Mouse (Mus musculus) midbrain, postnatal 0 days (tissue): ENCODE measurements at regions not wholly inside any gene's neighbourhood (a gene's known extent, or its start where the extent isn't known, plus 50 kb on each side); places are given as distances from the start of the nearest gene placed in this dataset.
"Not testable (repeated sequence)": the region's sequence is repeated elsewhere in the genome, so short reads cannot be mapped to it uniquely, and the experiment has no call there.

Source experiments
- ATAC-seq: fragments of 200-750 bp; cut with Nextera tagmentation; 2 replicates; pipeline ENCODE4 v1.8.0; 2017; ENCODE audit warnings: moderate number of reproducible peaks, mild to moderate bottlenecking, moderate TSS enrichment, moderate library complexity; ENCODE audit not compliant: low FRiP score
- DNase-seq: peaks from one replicate; pipeline ENCODE4 v3.0.0-alpha.2; 2015; ENCODE audit warnings: low spot score
- H3K27ac ChIP-seq: fragments of 300-500 bp; sonication (generic); 2 replicates; pipeline ENCODE4 v1.5.1; 2014; ENCODE audit warnings: low read depth, mild to moderate bottlenecking, low read length, mixed read lengths
- H3K27me3 ChIP-seq: fragments of 300-500 bp; sonication (generic); 2 replicates; pipeline ENCODE4 v1.6.1; 2014; ENCODE audit warnings: low read length, control low read depth, mixed read lengths; ENCODE audit not compliant: insufficient read depth
- H3K36me3 ChIP-seq: fragments of 300-500 bp; sonication (generic); 2 replicates; pipeline ENCODE4 v1.6.1; 2014; ENCODE audit warnings: low read length, control low read depth, mixed read lengths; ENCODE audit not compliant: insufficient read depth
- H3K4me1 ChIP-seq: fragments of 300-500 bp; sonication (generic); 2 replicates; pipeline ENCODE4 v1.6.1; 2014; ENCODE audit warnings: mild to moderate bottlenecking, control low read depth, antibody characterized with exemption, low read length, mixed read lengths; ENCODE audit not compliant: insufficient read depth
- H3K4me2 ChIP-seq: fragments of 300-500 bp; sonication (generic); 2 replicates; pipeline ENCODE4 v1.6.1; 2014; ENCODE audit warnings: low read depth, mild to moderate bottlenecking, low read length, mixed read lengths; ENCODE audit not compliant: poor library complexity, severe bottlenecking
- H3K4me3 ChIP-seq: fragments of 300-500 bp; sonication (generic); 2 replicates; pipeline ENCODE4 v1.5.1; 2014; ENCODE audit warnings: low read depth, mild to moderate bottlenecking, low read length, moderate library complexity
- H3K9ac ChIP-seq: fragments of 300-500 bp; sonication (generic); replicated peaks from 2 replicates; pipeline ENCODE4 v1.6.1; 2014; ENCODE audit warnings: mild to moderate bottlenecking, low read length, moderate library complexity, mixed read lengths; ENCODE audit not compliant: poor library complexity, severe bottlenecking
- H3K9me3 ChIP-seq: fragments of 300-500 bp; sonication (generic); 2 replicates; pipeline ENCODE4 v1.6.1; 2016; ENCODE audit warnings: low read length, control low read depth
- CTCF ChIP-seq: IDR thresholded peaks from 2 replicates; pipeline ENCODE4 v1.5.1; 2016; ENCODE audit warnings: antibody characterized with exemption, mild to moderate bottlenecking
- WGBS: fragments of 180-500 bp; shearing (Covaris S2); extraction: QIAGEN DNeasy Blood & Tissue Kit; methylation state at CpG from one replicate; pipeline ENCODE4 v1.1.7; 2014; 5-methylcytosine and 5-hydroxymethylcytosine counted together

GRCm38 (mm10) chr7:73245431-73245830 is 129.9 kb upstream of the Rgma start:
- 92% methylated on average over 2 of the region's 2 CpGs for WGBS
- Histone ChIP-seq H3K27ac (no peak overlapping the region), H3K36me3 (no peaks in the 10 kb centered on the region), H3K4me1 (no peaks in the 10 kb centered on the region), H3K4me3 (no peak overlapping the region), H3K9ac (no peak overlapping the region), H3K9me3 (no peaks in the 10 kb centered on the region), H3K27me3 (no peaks in the 10 kb centered on the region), H3K4me2 (no peak overlapping the region)
- no peak for TF ChIP-seq CTCF
- no peak for ATAC-seq
- DNase-seq, result no peak

DNA sequence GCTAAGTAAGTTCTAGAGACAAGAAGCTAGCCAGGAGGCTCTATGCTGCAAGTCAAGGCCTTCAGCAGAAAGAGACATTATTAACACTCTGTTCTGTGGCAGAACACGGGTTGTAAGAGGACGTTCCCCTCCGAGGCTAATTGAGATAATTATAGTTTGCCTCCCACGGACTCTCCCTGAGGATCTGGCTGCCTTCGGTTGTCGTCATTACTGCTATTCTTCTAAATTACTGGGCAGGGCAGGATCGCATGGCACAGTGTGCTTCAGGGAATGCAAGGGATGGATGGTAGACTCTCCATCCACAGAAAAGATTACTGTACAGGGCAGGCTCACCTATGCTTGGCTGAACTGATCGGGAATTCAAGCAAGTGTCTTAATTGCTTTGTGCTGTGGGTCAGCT is 124.7 kb upstream of the Rgma start:
- WGBS, result 57% methylated on average over 8 of the region's 8 CpGs
- ATAC-seq (no peak), DNase-seq (peak; percentile 9)
- H3K36me3 ChIP-seq, result no peaks in the 10 kb centered on the region
- no peaks in the 10 kb centered on the region for H3K4me1 ChIP-seq
- no peak overlapping the region for H3K27ac ChIP-seq
- H3K27me3 ChIP-seq, result no peaks in the 10 kb centered on the region
- no peak overlapping the region for H3K4me3 ChIP-seq
- no peak overlapping the region for H3K4me2 ChIP-seq
- no peaks in the 10 kb centered on the region for H3K9me3 ChIP-seq
- H3K9ac ChIP-seq, result no peak overlapping the region
- TF ChIP-seq CTCF, result no peak

GRCm38 (mm10) chr7:73251187-73251740 is 124.0 kb upstream of the Rgma start:
- no peaks in the 10 kb centered on the region for H3K36me3 ChIP-seq
- no peak for TF ChIP-seq CTCF
- H3K4me3 ChIP-seq, result no peak overlapping the region
- H3K4me1 ChIP-seq, result no peaks in the 10 kb centered on the region
- no peak overlapping the region for H3K4me2 ChIP-seq
- ATAC-seq (no peak), DNase-seq (no peak)
- WGBS, result 55% methylated on average over 6 of the region's 6 CpGs
- H3K27me3 ChIP-seq, result no peaks in the 10 kb centered on the region
- H3K9me3 ChIP-seq, result no peaks in the 10 kb centered on the region
- H3K9ac ChIP-seq, result no peak overlapping the region
- H3K27ac ChIP-seq, result no peak overlapping the region

DNA sequence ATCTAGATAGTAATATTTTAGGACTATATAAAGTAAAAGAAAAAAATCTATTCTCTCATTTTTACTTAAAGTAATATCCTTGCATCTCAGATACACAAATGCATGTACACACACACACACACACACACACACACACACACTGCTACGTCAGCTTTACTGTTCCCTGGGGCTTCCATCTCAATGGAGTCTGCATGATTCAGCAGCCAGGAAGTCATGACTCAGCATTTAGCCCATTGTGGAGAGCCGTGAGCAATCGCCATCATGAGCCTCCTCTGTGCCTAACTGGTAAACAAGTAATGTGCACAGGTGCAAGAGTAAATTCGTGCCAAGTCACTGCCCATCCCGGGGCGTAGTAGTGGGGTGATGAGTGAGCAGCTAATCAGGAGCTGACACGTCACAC is 120.3 kb upstream of the Rgma start:
- H3K4me2 ChIP-seq, DNase-seq, H3K9ac ChIP-seq, H3K36me3 ChIP-seq, H3K9me3 ChIP-seq, H3K4me3 ChIP-seq, H3K27me3 ChIP-seq, ATAC-seq, H3K27ac ChIP-seq, H3K4me1 ChIP-seq: not testable (repeated sequence)
- WGBS, result 79% methylated on average over 5 of the region's 7 CpGs

DNA sequence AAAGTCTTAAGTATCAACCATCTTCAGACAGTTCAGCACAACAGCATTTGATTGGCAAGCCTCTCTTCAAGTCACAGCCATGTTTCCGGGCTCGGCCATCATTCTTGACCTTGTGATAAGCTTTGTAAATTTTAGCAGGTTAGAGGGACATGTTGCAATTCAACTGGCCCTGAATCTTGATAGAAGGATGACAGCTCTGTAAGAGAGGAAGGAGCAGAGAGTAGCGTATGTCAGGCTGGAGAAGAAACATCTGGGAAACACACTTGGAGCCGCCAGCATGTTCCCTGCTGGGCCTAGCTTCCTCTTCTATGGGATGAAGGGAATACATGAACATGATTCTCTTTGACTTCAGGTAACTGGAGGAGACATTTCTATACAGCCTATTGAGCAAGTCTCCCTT is 115.2 kb upstream of the Rgma start:
- H3K4me1 ChIP-seq, result no peaks in the 10 kb centered on the region
- no peak overlapping the region for H3K4me2 ChIP-seq
- 93% methylated on average over 4 of the region's 4 CpGs for WGBS
- TF ChIP-seq CTCF, result no peak
- H3K9me3 ChIP-seq, result no peaks in the 10 kb centered on the region
- no peak overlapping the region for H3K9ac ChIP-seq
- no peak overlapping the region for H3K4me3 ChIP-seq
- no peak for DNase-seq
- no peak for ATAC-seq
- no peaks in the 10 kb centered on the region for H3K27me3 ChIP-seq
- no peaks in the 10 kb centered on the region for H3K36me3 ChIP-seq
- no peak overlapping the region for H3K27ac ChIP-seq

- Histone ChIP-seq H3K27ac (no peak overlapping the region), H3K9ac (no peak overlapping the region), H3K36me3 (no peaks in the 10 kb centered on the region), H3K4me1 (no peaks in the 10 kb centered on the region), H3K4me3 (no peak overlapping the region), H3K9me3 (no peaks in the 10 kb centered on the region), H3K4me2 (no peak overlapping the region), H3K27me3 (no peaks in the 10 kb centered on the region)
- ATAC-seq, result no peak
- no peak for TF ChIP-seq CTCF
- WGBS, result 47% methylated on average over 5 of the region's 5 CpGs
- no peak for DNase-seq
Observed at GRCm38 (mm10) chr7:73261750-73262149, 113.6 kb upstream of the Rgma start.
